Mouse (Mus musculus) MEL (cell line): ENCODE data around the gene Efcab2.

ENCODE experiments used
- CHD1 ChIP-seq: IDR thresholded peaks from 2 replicates; pipeline ENCODE4 v1.6.1; 2012; ENCODE audit warnings: low read depth, mild to moderate bottlenecking, inconsistent platforms, low read length, improper control_type of control experiment
- CTCF ChIP-seq, 3 experiments: IDR thresholded peaks in 2 of 3; conservative IDR thresholded peaks in 1 of 3; 2 replicates each; pipeline ENCODE4 v1.5.1; 2011 to 2012; ENCODE audit warnings: low read length in 3 of 3, low read depth in 2 of 3, mild to moderate bottlenecking in 2 of 3, improper control_type of control experiment in 1 of 3, inconsistent platforms in 1 of 3, mixed read lengths in 1 of 3, moderate library complexity in 1 of 3; ENCODE audit not compliant: control insufficient read depth in 1 of 3, insufficient read depth in 1 of 3, poor library complexity in 1 of 3, severe bottlenecking in 1 of 3
- ETS1 ChIP-seq: IDR thresholded peaks from 2 replicates; pipeline ENCODE4 v1.6.1; 2012; ENCODE audit warnings: low read depth, mild to moderate bottlenecking, inconsistent platforms, low read length, improper control_type of control experiment, moderate library complexity
- GATA1 ChIP-seq: IDR thresholded peaks from 2 replicates; pipeline ENCODE4 v1.6.1; 2011; ENCODE audit warnings: low read depth, low read length, improper control_type of control experiment
- JUND ChIP-seq: IDR thresholded peaks from 2 replicates; pipeline ENCODE4 v1.6.1; 2011; ENCODE audit warnings: low read depth, mild to moderate bottlenecking, improper control_type of control experiment, low read length
- KAT2A ChIP-seq: conservative IDR thresholded peaks from 2 replicates; pipeline ENCODE4 v1.6.1; 2012; ENCODE audit warnings: low read depth, low read length, improper control_type of control experiment, inconsistent platforms
- MAX ChIP-seq: IDR thresholded peaks from 2 replicates; pipeline ENCODE4 v1.6.1; 2011; ENCODE audit warnings: low read length, improper control_type of control experiment
- NELFE ChIP-seq: IDR thresholded peaks from 2 replicates; pipeline ENCODE4 v1.6.1; 2011; ENCODE audit warnings: low read depth, low read length, improper control_type of control experiment
- POLR2A ChIP-seq, 2 experiments: IDR thresholded peaks; 2 replicates each; pipeline ENCODE4 v1.6.1; 2011 to 2012; ENCODE audit warnings: low read length in 2 of 2, mild to moderate bottlenecking in 2 of 2, control low read depth in 1 of 2, improper control_type of control experiment in 1 of 2, low read depth in 1 of 2, moderate library complexity in 1 of 2; ENCODE audit not compliant: control insufficient read depth in 1 of 2, insufficient read depth in 1 of 2, poor library complexity in 1 of 2
- POLR2AphosphoS2 ChIP-seq: IDR thresholded peaks from 2 replicates; pipeline ENCODE4 v1.6.1; 2011; ENCODE audit warnings: low read length, improper control_type of control experiment
- TAL1 ChIP-seq: IDR thresholded peaks from 2 replicates; pipeline ENCODE4 v1.6.1; 2012; ENCODE audit warnings: mild to moderate bottlenecking, inconsistent platforms, low read length, moderate library complexity, mixed read lengths
- USF1 ChIP-seq: IDR thresholded peaks from 2 replicates; pipeline ENCODE4 v1.6.1; 2014; ENCODE audit warnings: low read depth, mild to moderate bottlenecking, inconsistent platforms, low read length, improper control_type of control experiment, moderate library complexity

- TF ChIP-seq CTCF (IDR thresholded peaks at IDR 0.05 in 2 of 3, conservative IDR thresholded peaks at IDR 0.05 in 1 of 3; ENCODE audit: control insufficient read depth in 1 of 3, insufficient read depth in 1 of 3, low read depth in 2 of 3, low read length in 3 of 3, poor library complexity in 1 of 3, severe bottlenecking in 1 of 3) (no peak), NELFE (no peak), CHD1 (no peak), POLR2A (IDR thresholded peaks at IDR 0.05; ENCODE audit: control insufficient read depth in 1 of 2, insufficient read depth in 1 of 2, low read depth in 1 of 2, low read length in 2 of 2, poor library complexity in 1 of 2) (no peak), TAL1 (no peak), POLR2AphosphoS2 (no peak), JUND (no peak), GATA1 (no peak), MAX (no peak), KAT2A (no peak), USF1 (no peak), ETS1 (no peak)
Observed at GRCm38 (mm10) chr1:178372681-178373080, 33.2 kb upstream of the Efcab2 start.
